ENCODE assay signal across 8 mouse cellular contexts in genomic region chr6:72711508-72712081, GRCm38 (mm10).
DNase-seq lines count a peak whose midpoint lies in the region; ATAC-seq and TF ChIP-seq lines count a peak whose summit lies in the region.

No protein-coding gene starts in this region.

- 52% methylated on average over 8 of the region's 8 CpGs for WGBS in heart, embryonic 11.5 days (ENCODE audit: insufficient replicate concordance)
- WGBS in embryonic facial prominence, embryonic 14.5 days = 7% methylated on average over 8 of the region's 8 CpGs
- WGBS in midbrain, embryonic 16.5 days = 4% methylated on average over 8 of the region's 8 CpGs

- ATAC-seq in heart, embryonic 11.5 days (replicated peaks; ENCODE audit: insufficient number of reproducible peaks, low FRiP score, low TSS enrichment) = no peak
- ATAC-seq in embryonic facial prominence, embryonic 14.5 days (ENCODE audit: low read depth) = peak; percentile 96
- peak; percentile 92 for ATAC-seq in midbrain, embryonic 16.5 days
- ATAC-seq in erythroid progenitor cell, adult 5-6 weeks (replicated peaks; ENCODE audit: low FRiP score, poor library complexity, severe bottlenecking) = no peak
- no peak for ATAC-seq in megakaryocyte progenitor cell, adult 5-6 weeks (replicated peaks; ENCODE audit: poor library complexity)

- no peak overlapping the region for H3K27ac ChIP-seq in heart, embryonic 11.5 days (ENCODE audit: low read depth, low read length)
- peak overlapping the region; percentile 93 for H3K27ac ChIP-seq in embryonic facial prominence, embryonic 14.5 days (replicated peaks; ENCODE audit: low read depth, low read length)
- H3K27ac ChIP-seq in layer of hippocampus, adult 2 months = peak overlapping the region; percentile 77
- peak overlapping the region; percentile 68 for H3K27ac ChIP-seq in midbrain, embryonic 16.5 days (ENCODE audit: low read length)

- TF ChIP-seq CTCF in layer of hippocampus, adult 2 months (conservative IDR thresholded peaks at IDR 0.05) = no peak

- H3K9me3 ChIP-seq in heart, embryonic 11.5 days (replicated peaks; ENCODE audit: control insufficient read depth, low read length) = no peaks in the 10 kb centered on the region
- H3K9me3 ChIP-seq in embryonic facial prominence, embryonic 14.5 days (ENCODE audit: control insufficient read depth, low read length) = no peaks in the 10 kb centered on the region
- H3K9me3 ChIP-seq in midbrain, embryonic 16.5 days (replicated peaks; ENCODE audit: control insufficient read depth, low read length, poor library complexity, severe bottlenecking) = no peaks in the 10 kb centered on the region

- DNase-seq in heart, postnatal 4 days = peak; percentile 16
- DNase-seq in embryonic facial prominence, embryonic 14.5 days (ENCODE audit: low spot score) = peak; percentile 97
- DNase-seq in layer of hippocampus, adult 2 months (ENCODE audit: low spot score in 2 of 2) = peak; percentile 32 to 62
- no peak for DNase-seq in urinary bladder, adult 18-20 months (ENCODE audit: low spot score in 2 of 2)

- H3K4me3 ChIP-seq in heart, embryonic 11.5 days (ENCODE audit: low read depth, low read length) = no peak overlapping the region
- no peak overlapping the region for H3K4me3 ChIP-seq in embryonic facial prominence, embryonic 14.5 days (ENCODE audit: low read depth, low read length)
- no peak overlapping the region for H3K4me3 ChIP-seq in layer of hippocampus, adult 2 months
- no peak overlapping the region for H3K4me3 ChIP-seq in midbrain, embryonic 16.5 days (ENCODE audit: low read depth, low read length)

- H3K4me1 ChIP-seq in heart, embryonic 11.5 days (ENCODE audit: control insufficient read depth, insufficient read depth, low read length) = peaks cover 23% of the 10 kb centered on the region
- H3K4me1 ChIP-seq in embryonic facial prominence, embryonic 14.5 days (ENCODE audit: control insufficient read depth, insufficient read depth, low read length) = peaks cover 68% of the 10 kb centered on the region
- H3K4me1 ChIP-seq in midbrain, embryonic 16.5 days (ENCODE audit: control insufficient read depth, insufficient read depth, low read length) = peaks cover 8% of the 10 kb centered on the region

- H3K27me3 ChIP-seq in heart, embryonic 11.5 days (ENCODE audit: control insufficient read depth, insufficient read depth, low read length) = no peaks in the 10 kb centered on the region
- no peaks in the 10 kb centered on the region for H3K27me3 ChIP-seq in embryonic facial prominence, embryonic 14.5 days (replicated peaks; ENCODE audit: control insufficient read depth, insufficient read depth, low read length)
- H3K27me3 ChIP-seq in midbrain, embryonic 16.5 days (ENCODE audit: control insufficient read depth, insufficient read depth, low read depth, low read length) = no peaks in the 10 kb centered on the region

- H3K4me2 ChIP-seq in heart, embryonic 11.5 days = no peak overlapping the region
- peak overlapping the region; percentile 43 for H3K4me2 ChIP-seq in embryonic facial prominence, embryonic 14.5 days (ENCODE audit: low read depth, low read length)
- no peak overlapping the region; the same call in 1 of the 2 replicates for H3K4me2 ChIP-seq in midbrain, embryonic 16.5 days (ENCODE audit: low read length)

- H3K9ac ChIP-seq in heart, embryonic 11.5 days (ENCODE audit: low read depth, low read length) = no peak overlapping the region
- no peak overlapping the region for H3K9ac ChIP-seq in embryonic facial prominence, embryonic 14.5 days (ENCODE audit: low read depth, low read length)
- H3K9ac ChIP-seq in midbrain, embryonic 16.5 days (ENCODE audit: low read depth, low read length) = no peak overlapping the region

- no peaks in the 10 kb centered on the region for H3K36me3 ChIP-seq in heart, embryonic 11.5 days (ENCODE audit: control insufficient read depth, insufficient read depth, low read length)
- no peaks in the 10 kb centered on the region for H3K36me3 ChIP-seq in embryonic facial prominence, embryonic 14.5 days (ENCODE audit: control insufficient read depth, insufficient read depth, low read length)
- no peaks in the 10 kb centered on the region for H3K36me3 ChIP-seq in midbrain, embryonic 16.5 days (ENCODE audit: control insufficient read depth, insufficient read depth, low read length)

Comparison
In these comparisons a context has a peak if more than half of its experiments do, and no peak if none do; other contexts are left out.
1. DNase-seq: peak in heart, postnatal 4 days (single experiment), embryonic facial prominence, embryonic 14.5 days (single experiment) and layer of hippocampus, adult 2 months (2 of 2); none in urinary bladder, adult 18-20 months (0 of 2).
2. ATAC-seq: peak in embryonic facial prominence, embryonic 14.5 days (single experiment) and midbrain, embryonic 16.5 days (single experiment); none in heart, embryonic 11.5 days (single experiment), erythroid progenitor cell, adult 5-6 weeks (single experiment) and megakaryocyte progenitor cell, adult 5-6 weeks (single experiment).